Mouse (Mus musculus) thymus, adult 2 months (tissue): ENCODE results near the gene Ppm1h. TPM values are rescaled to one million over a fixed set of nuclear protein-coding genes. Genes with fewer than 3 reads are reported as not detected.

Experiments
- DNase-seq: peaks from one replicate; pipeline ENCODE4 v3.0.0; 2021
- H3K27ac ChIP-seq: fragments of 200-500 bp; 2 replicates; pipeline ENCODE4 v1.5.1; 2012; ENCODE audit warnings: low read length, control low read depth; ENCODE audit not compliant: control insufficient read depth, insufficient read depth
- H3K27me3 ChIP-seq: fragments of 200-500 bp; 2 replicates; pipeline ENCODE4 v1.6.1; 2012; ENCODE audit warnings: mild to moderate bottlenecking, low read length, moderate library complexity, mixed read lengths; ENCODE audit not compliant: control insufficient read depth, insufficient read depth
- H3K36me3 ChIP-seq: fragments of 200-500 bp; 2 replicates; pipeline ENCODE4 v1.6.1; 2012; ENCODE audit warnings: mild to moderate bottlenecking, low read length, moderate library complexity; ENCODE audit not compliant: control insufficient read depth, insufficient read depth
- H3K4me1 ChIP-seq: fragments of 200-500 bp; replicated peaks from 2 replicates; pipeline ENCODE4 v1.6.1; 2012; ENCODE audit warnings: low read length; ENCODE audit not compliant: control insufficient read depth, insufficient read depth
- H3K4me3 ChIP-seq: fragments of 200-500 bp; 2 replicates; pipeline ENCODE4 v1.5.1; 2012; ENCODE audit warnings: mild to moderate bottlenecking, low read length, control low read depth, moderate library complexity; ENCODE audit not compliant: control insufficient read depth, insufficient read depth
- CTCF ChIP-seq: fragments of 200-500 bp; IDR thresholded peaks from 2 replicates; pipeline ENCODE4 v1.5.1; 2012; ENCODE audit warnings: mild to moderate bottlenecking, control low read depth, low read length, moderate library complexity, borderline replicate concordance; ENCODE audit not compliant: control insufficient read depth, poor library complexity, insufficient read depth; ENCODE audit errors: extremely low read depth
- POLR2A ChIP-seq: fragments of 200-500 bp; IDR thresholded peaks from 2 replicates; pipeline ENCODE4 v1.6.1; 2012; ENCODE audit warnings: mild to moderate bottlenecking, low read length, control low read depth, moderate library complexity; ENCODE audit not compliant: control insufficient read depth, poor library complexity, insufficient read depth; ENCODE audit errors: extremely low read depth
- whole genome bisulfite sequencing: fragments of 180-500 bp; shearing (Covaris S2); methylation state at CpG from one replicate; pipeline ENCODE4 v1.1.7; 2018; 5-methylcytosine and 5-hydroxymethylcytosine counted together
- polyA plus RNA-seq: library from polyadenylated mRNA; depleted of rRNA; stranded (reverse); fragments of >200 nt; gene quantifications from 2 replicates; pipeline ENCODE4 v1.2.3, GENCODE M21; 2012

Ppm1h gene
- polyA plus RNA-seq, 1 experiment, result 61.7 TPM

GRCm38 (mm10) chr10:122782755-122783154 lies 104.2 kb downstream of the Ppm1h start:
- Histone ChIP-seq H3K36me3 (peaks cover 29% of the 10 kb centered on the region), H3K4me1 (0 out of 2 replicates have a peak, but pooled peaks cover 7% of the 10 kb centered on the region), H3K4me3 (no peak overlapping the region), H3K27ac (no peak overlapping the region), H3K27me3 (no peaks in the 10 kb centered on the region)
- TF ChIP-seq POLR2A, result no peak
- TF ChIP-seq CTCF, result no peak
- DNase-seq, result no peak
- WGBS, result 85% methylated on average over 4 of the region's 4 CpGs

GRCm38 (mm10) chr10:122789648-122790170 lies 111.1 kb downstream of the Ppm1h start:
- peaks cover 7% of the 10 kb centered on the region; the same call in 1 of the 2 replicates for H3K36me3 ChIP-seq
- H3K27ac ChIP-seq, result no peak overlapping the region
- TF ChIP-seq POLR2A, result no peak
- TF ChIP-seq CTCF, result no peak
- H3K27me3 ChIP-seq, result no peaks in the 10 kb centered on the region
- DNase-seq, result no peak
- H3K4me3 ChIP-seq, result no peak overlapping the region
- peaks cover 37% of the 10 kb centered on the region for H3K4me1 ChIP-seq
- 89% methylated on average over 12 of the region's 12 CpGs for whole genome bisulfite sequencing

GRCm38 (mm10) chr10:122792021-122792966 lies 113.7 kb downstream of the Ppm1h start:
- TF ChIP-seq CTCF (no peak), POLR2A (no peak)
- peaks cover 42% of the 10 kb centered on the region for H3K4me1 ChIP-seq
- H3K27me3 ChIP-seq, result no peaks in the 10 kb centered on the region
- DNase-seq, result peak; percentile 34
- peak overlapping the region; percentile 81 for H3K27ac ChIP-seq
- 25% methylated on average over 21 of the region's 21 CpGs for WGBS
- peak overlapping the region; percentile 26 for H3K4me3 ChIP-seq
- H3K36me3 ChIP-seq, result no peaks in the 10 kb centered on the region

GRCm38 (mm10) chr10:122793193-122793592 lies 114.6 kb downstream of the Ppm1h start:
- TF ChIP-seq CTCF (no peak), POLR2A (no peak)
- Histone ChIP-seq H3K27me3 (no peaks in the 10 kb centered on the region), H3K27ac (peak overlapping the region; percentile 78), H3K4me1 (peaks cover 38% of the 10 kb centered on the region), H3K36me3 (no peaks in the 10 kb centered on the region), H3K4me3 (no peak overlapping the region)
- WGBS, result 78% methylated on average over 11 of the region's 11 CpGs
- DNase-seq, result peak; percentile 17

- TF ChIP-seq POLR2A, result no peak
- TF ChIP-seq CTCF, result peak; percentile 87; the same call in 1 of the 2 replicates
- WGBS, result 10% methylated on average over 20 of the region's 20 CpGs
- no peaks in the 10 kb centered on the region for H3K27me3 ChIP-seq
- peak overlapping the region; percentile 86 for H3K27ac ChIP-seq
- H3K4me3 ChIP-seq, result peak overlapping the region; percentile 44
- DNase-seq, result peak; percentile 79
- H3K4me1 ChIP-seq, result peaks cover 43% of the 10 kb centered on the region
- H3K36me3 ChIP-seq, result no peaks in the 10 kb centered on the region
Observed at GRCm38 (mm10) chr10:122794187-122794850, 115.8 kb downstream of the Ppm1h start.

GRCm38 (mm10) chr10:122797955-122798354 lies 119.4 kb downstream of the Ppm1h start:
- Histone ChIP-seq H3K4me3 (no peak overlapping the region), H3K4me1 (peaks cover 49% of the 10 kb centered on the region), H3K27me3 (no peaks in the 10 kb centered on the region), H3K36me3 (peaks cover 6% of the 10 kb centered on the region; the same call in 1 of the 2 replicates), H3K27ac (no peak overlapping the region)
- peak; percentile 29 for DNase-seq
- WGBS, result 94% methylated on average over 6 of the region's 6 CpGs
- TF ChIP-seq POLR2A (no peak), CTCF (peak; percentile 51; the same call in 1 of the 2 replicates)
